Mouse (Mus musculus) lung, embryonic 14.5 days (tissue): ENCODE measurements at regions not wholly inside any gene's neighbourhood (a gene's known extent, or its start where the extent isn't known, plus 50 kb on each side); places are given as distances from the start of the nearest gene placed in this dataset.
A peak's percentile ranks its signal among the peaks of the same experiment; 100 is the strongest.

Experiments
- ATAC-seq: fragments of 200-750 bp; cut with Nextera tagmentation; 2 replicates; pipeline ENCODE4 v1.8.0; 2017; ENCODE audit warnings: mild to moderate bottlenecking, moderate TSS enrichment, moderate library complexity; ENCODE audit not compliant: insufficient read depth
- DNase-seq: peaks from one replicate; pipeline ENCODE4 v3.0.0-alpha.2; 2015
- H3K27ac ChIP-seq: fragments of 300-500 bp; sonication (generic); 2 replicates; pipeline ENCODE4 v1.5.1; 2014; ENCODE audit warnings: low read depth, mild to moderate bottlenecking, moderate library complexity
- H3K27me3 ChIP-seq: fragments of 300-500 bp; sonication (generic); 2 replicates; pipeline ENCODE4 v1.6.1; 2014; ENCODE audit warnings: low read length, control low read depth; ENCODE audit not compliant: insufficient read depth
- H3K36me3 ChIP-seq: fragments of 300-500 bp; sonication (generic); 2 replicates; pipeline ENCODE4 v1.6.1; 2014; ENCODE audit warnings: control low read depth; ENCODE audit not compliant: insufficient read depth
- H3K4me1 ChIP-seq: fragments of 300-500 bp; sonication (generic); 2 replicates; pipeline ENCODE4 v1.6.1; 2014; ENCODE audit warnings: antibody characterized with exemption, control low read depth; ENCODE audit not compliant: insufficient read depth
- H3K4me2 ChIP-seq: fragments of 300-500 bp; sonication (generic); 2 replicates; pipeline ENCODE4 v1.6.1; 2014; ENCODE audit warnings: mild to moderate bottlenecking
- H3K4me3 ChIP-seq: fragments of 300-500 bp; sonication (generic); 2 replicates; pipeline ENCODE4 v1.5.1; 2014; ENCODE audit warnings: low read depth, low read length
- H3K9ac ChIP-seq: fragments of 300-500 bp; sonication (generic); 2 replicates; pipeline ENCODE4 v1.6.1; 2014
- H3K9me3 ChIP-seq: fragments of 300-500 bp; sonication (generic); 2 replicates; pipeline ENCODE4 v1.6.1; 2016; ENCODE audit warnings: low read depth, low read length, control low read depth
- CTCF ChIP-seq: IDR thresholded peaks from 2 replicates; pipeline ENCODE4 v1.5.1; 2016; ENCODE audit warnings: antibody characterized with exemption, low read depth
- WGBS: fragments of 180-500 bp; shearing (Covaris S2); extraction: QIAGEN DNeasy Blood & Tissue Kit; methylation state at CpG from one replicate; pipeline ENCODE4 v1.1.7; 2014; 5-methylcytosine and 5-hydroxymethylcytosine counted together

GRCm38 (mm10) chr19:26439163-26439562 is 165.7 kb upstream of the Smarca2 start:
- Histone ChIP-seq H3K9ac (no peak overlapping the region), H3K36me3 (no peaks in the 10 kb centered on the region), H3K9me3 (no peaks in the 10 kb centered on the region), H3K4me2 (no peak overlapping the region), H3K4me3 (no peak overlapping the region), H3K27ac (no peak overlapping the region), H3K27me3 (no peaks in the 10 kb centered on the region), H3K4me1 (no peaks in the 10 kb centered on the region)
- no peak for TF ChIP-seq CTCF
- 59% methylated on average over 2 of the region's 2 CpGs for WGBS
- no peak for DNase-seq
- no peak for ATAC-seq

DNA sequence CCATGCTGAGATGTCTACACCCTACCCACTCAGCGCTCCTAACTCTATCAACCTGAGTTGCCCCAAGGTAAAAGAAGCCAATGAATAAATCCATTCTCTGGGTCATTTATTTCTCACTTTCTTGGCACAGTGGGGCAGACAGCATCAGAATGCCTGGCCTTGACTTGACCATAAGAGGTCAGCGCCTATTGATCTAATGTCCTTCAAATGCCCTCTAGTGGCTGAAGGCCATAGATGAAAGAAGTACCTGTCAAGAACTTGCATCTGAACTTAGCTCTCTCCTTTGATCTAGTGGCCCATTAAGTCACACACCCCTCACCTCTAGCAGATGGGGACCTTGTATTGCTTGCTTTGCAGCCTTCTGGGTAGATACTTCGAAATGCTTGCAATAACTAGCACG is 159.5 kb upstream of the Smarca2 start:
- ATAC-seq (no peak), DNase-seq (no peak)
- Histone ChIP-seq H3K9ac (no peak overlapping the region), H3K27me3 (no peaks in the 10 kb centered on the region), H3K4me1 (no peaks in the 10 kb centered on the region), H3K9me3 (no peaks in the 10 kb centered on the region), H3K27ac (no peak overlapping the region), H3K4me3 (no peak overlapping the region), H3K4me2 (no peak overlapping the region), H3K36me3 (no peaks in the 10 kb centered on the region)
- peak; percentile 35; the same call in 1 of the 2 replicates for TF ChIP-seq CTCF
- 74% methylated on average over 4 of the region's 4 CpGs for WGBS

DNA sequence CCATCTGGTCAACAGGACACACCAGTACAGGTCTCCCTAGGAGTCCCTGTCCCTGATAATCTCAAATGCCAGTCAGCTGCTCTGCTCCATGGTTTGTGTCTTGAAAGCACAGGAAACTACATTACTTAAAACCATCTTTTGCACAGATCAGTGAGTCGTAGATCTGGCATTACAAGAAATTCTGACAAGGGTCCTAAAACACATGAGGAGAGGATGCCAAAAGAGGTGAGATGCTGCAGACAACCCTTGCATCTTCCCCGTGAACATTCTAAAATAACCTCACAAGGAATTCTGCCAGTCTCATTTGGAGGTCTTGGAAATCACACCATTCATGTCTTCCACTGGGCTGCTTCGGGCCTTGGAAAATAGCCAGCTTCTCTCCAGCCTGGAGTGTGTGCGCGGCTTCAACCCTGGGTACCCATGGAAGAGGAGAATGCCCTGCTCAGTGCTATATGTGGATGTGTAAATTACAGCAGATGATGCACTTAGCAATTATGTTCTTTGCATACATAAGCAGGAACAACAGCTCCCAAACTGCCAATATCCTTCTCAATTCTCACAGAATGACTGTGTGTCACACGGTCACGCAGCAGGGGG is 157.3 kb upstream of the Smarca2 start:
- DNase-seq (no peak), ATAC-seq (no peak)
- H3K4me2 ChIP-seq, result no peak overlapping the region
- no peak overlapping the region for H3K4me3 ChIP-seq
- H3K4me1 ChIP-seq, result no peaks in the 10 kb centered on the region
- no peak for TF ChIP-seq CTCF
- no peaks in the 10 kb centered on the region for H3K9me3 ChIP-seq
- H3K27ac ChIP-seq, result no peak overlapping the region
- H3K9ac ChIP-seq, result no peak overlapping the region
- H3K27me3 ChIP-seq, result no peaks in the 10 kb centered on the region
- no peaks in the 10 kb centered on the region for H3K36me3 ChIP-seq
- WGBS, result 82% methylated on average over 7 of the region's 7 CpGs

- no peak overlapping the region for H3K4me2 ChIP-seq
- 47% methylated on average over 4 of the region's 4 CpGs for WGBS
- H3K27ac ChIP-seq, result no peak overlapping the region
- H3K9ac ChIP-seq, result no peak overlapping the region
- no peaks in the 10 kb centered on the region for H3K9me3 ChIP-seq
- TF ChIP-seq CTCF, result peak; percentile 11; the same call in 1 of the 2 replicates
- no peaks in the 10 kb centered on the region for H3K4me1 ChIP-seq
- H3K27me3 ChIP-seq, result no peaks in the 10 kb centered on the region
- no peaks in the 10 kb centered on the region for H3K36me3 ChIP-seq
- ATAC-seq, result no peak
- H3K4me3 ChIP-seq, result no peak overlapping the region
- DNase-seq, result no peak
These were observed 143.1 kb upstream of the Smarca2 start for GRCm38 (mm10) chr19:26461712-26462111.

GRCm38 (mm10) chr19:26465228-26465627 is 139.6 kb upstream of the Smarca2 start:
- Histone ChIP-seq H3K9ac (no peak overlapping the region), H3K27me3 (no peaks in the 10 kb centered on the region), H3K27ac (no peak overlapping the region), H3K36me3 (no peaks in the 10 kb centered on the region), H3K4me2 (no peak overlapping the region), H3K9me3 (no peaks in the 10 kb centered on the region), H3K4me3 (no peak overlapping the region), H3K4me1 (no peaks in the 10 kb centered on the region)
- TF ChIP-seq CTCF, result peak; percentile 65
- WGBS, result 43% methylated on average over 2 of the region's 2 CpGs
- ATAC-seq (no peak), DNase-seq (peak; percentile 68)

DNA sequence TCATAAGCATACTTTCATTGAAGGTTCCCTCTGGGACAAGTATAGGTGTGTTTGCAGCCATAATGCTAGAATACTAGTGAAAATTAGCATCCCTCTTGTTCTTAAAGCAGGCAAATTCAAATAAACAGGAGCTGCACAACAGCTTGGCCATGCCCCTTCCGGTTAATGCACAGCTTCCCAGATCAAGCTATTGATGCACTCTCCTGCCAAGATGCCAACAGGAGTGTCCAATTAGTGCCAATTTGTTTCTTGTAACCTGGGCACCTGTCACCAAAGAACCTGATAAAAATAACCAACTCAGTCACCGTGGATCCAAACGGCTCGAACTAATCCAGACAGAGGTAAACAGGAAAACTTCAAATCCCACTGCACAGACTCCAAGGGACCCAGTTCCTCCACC is 138.6 kb upstream of the Smarca2 start:
- TF ChIP-seq CTCF, result no peak
- no peak overlapping the region for H3K4me3 ChIP-seq
- H3K9ac ChIP-seq, result no peak overlapping the region
- H3K36me3 ChIP-seq, result no peaks in the 10 kb centered on the region
- H3K27me3 ChIP-seq, result no peaks in the 10 kb centered on the region
- no peak for ATAC-seq
- H3K27ac ChIP-seq, result no peak overlapping the region
- no peaks in the 10 kb centered on the region for H3K4me1 ChIP-seq
- H3K4me2 ChIP-seq, result no peak overlapping the region
- H3K9me3 ChIP-seq, result no peaks in the 10 kb centered on the region
- no peak for DNase-seq
- 72% methylated on average over 4 of the region's 4 CpGs for WGBS

GRCm38 (mm10) chr19:26467179-26467651 is 137.6 kb upstream of the Smarca2 start:
- WGBS, result 36% methylated on average over 5 of the region's 5 CpGs
- DNase-seq (no peak), ATAC-seq (no peak)
- Histone ChIP-seq H3K4me2 (no peak overlapping the region), H3K27ac (no peak overlapping the region), H3K36me3 (no peaks in the 10 kb centered on the region), H3K9ac (no peak overlapping the region), H3K9me3 (no peaks in the 10 kb centered on the region), H3K27me3 (no peaks in the 10 kb centered on the region), H3K4me3 (no peak overlapping the region), H3K4me1 (no peaks in the 10 kb centered on the region)
- no peak for TF ChIP-seq CTCF
